Mouse (Mus musculus): ENCODE measurements around the gene Slc11a2. TPM values are rescaled to one million over a fixed set of nuclear protein-coding genes. Genes with fewer than 3 reads are reported as not detected.

Gene Slc11a2
- polyA plus RNA-seq (2014; fragmentation: Illumina TruSeq; extraction: RNeasy Lipid Tissue Mini Kit (QIAGEN cat#74804); ENCODE audit: low read depth, low replicate concordance): 22.7 TPM

GRCm38 (mm10) chr15:100424396-100425122, at the start of gene Slc11a2:
Slc11a2 (minus strand) TSS chr15:100425072.

GRCm38 (mm10) chr15:100468295-100469188, 43.7 kb upstream of the Slc11a2 start, which contains the start of gene Letmd1:
Letmd1 (plus strand) TSS chr15:100469023.

GRCm38 (mm10) chr15:100421758-100422197, 3.1 kb downstream of the Slc11a2 start, which contains the start of gene Gm5475:
Gm5475 (plus strand) TSS chr15:100422147.

GRCm38 (mm10) chr15:100364242-100364641, 60.6 kb downstream of the Slc11a2 start, which contains the start of gene Higd1c:
Higd1c (plus strand) TSS chr15:100364542.

GRCm38 (mm10) chr15:100352711-100353250, 72.1 kb downstream of the Slc11a2 start, which contains the start of the genes Methig1 and Mettl7a2:
Methig1 (plus strand) TSS chr15:100353149.
Mettl7a2 (plus strand) TSS chr15:100353200.

Other genes starting within 250 kb of the Slc11a2 start
- 51.4 TPM for gene Atf1, start 197.3 kb downstream of the Slc11a2 start, polyA plus RNA-seq (2014; fragmentation: Illumina TruSeq; extraction: RNeasy Lipid Tissue Mini Kit (QIAGEN cat#74804); ENCODE audit: low read depth, low replicate concordance)
- gene Tmprss12, start 144.2 kb downstream of the Slc11a2 start, polyA plus RNA-seq (2014; fragmentation: Illumina TruSeq; extraction: RNeasy Lipid Tissue Mini Kit (QIAGEN cat#74804); ENCODE audit: low read depth, low replicate concordance): not detected
- gene Mettl7a1, start 120.9 kb downstream of the Slc11a2 start, polyA plus RNA-seq (2014; fragmentation: Illumina TruSeq; extraction: RNeasy Lipid Tissue Mini Kit (QIAGEN cat#74804); ENCODE audit: low read depth, low replicate concordance): 437 TPM
- gene Mettl7a3, start 90.1 kb downstream of the Slc11a2 start, polyA plus RNA-seq (2014; fragmentation: Illumina TruSeq; extraction: RNeasy Lipid Tissue Mini Kit (QIAGEN cat#74804); ENCODE audit: low read depth, low replicate concordance): not detected
- 13.5 TPM for gene Methig1, start 71.9 kb downstream of the Slc11a2 start, polyA plus RNA-seq (2014; fragmentation: Illumina TruSeq; extraction: RNeasy Lipid Tissue Mini Kit (QIAGEN cat#74804); ENCODE audit: low read depth, low replicate concordance)
- gene Mettl7a2, start 71.9 kb downstream of the Slc11a2 start, polyA plus RNA-seq (2014; fragmentation: Illumina TruSeq; extraction: RNeasy Lipid Tissue Mini Kit (QIAGEN cat#74804); ENCODE audit: low read depth, low replicate concordance): 164 TPM
- not detected for gene Higd1c, start 60.5 kb downstream of the Slc11a2 start, polyA plus RNA-seq (2014; fragmentation: Illumina TruSeq; extraction: RNeasy Lipid Tissue Mini Kit (QIAGEN cat#74804); ENCODE audit: low read depth, low replicate concordance)
- 0.49 TPM for gene Gm5475, start 2.9 kb downstream of the Slc11a2 start, polyA plus RNA-seq (2014; fragmentation: Illumina TruSeq; extraction: RNeasy Lipid Tissue Mini Kit (QIAGEN cat#74804); ENCODE audit: low read depth, low replicate concordance)
- 21.3 TPM for gene Letmd1, start 44.0 kb upstream of the Slc11a2 start, polyA plus RNA-seq (2014; fragmentation: Illumina TruSeq; extraction: RNeasy Lipid Tissue Mini Kit (QIAGEN cat#74804); ENCODE audit: low read depth, low replicate concordance)
- 1.3 TPM for gene Csrnp2, start 70.4 kb upstream of the Slc11a2 start, polyA plus RNA-seq (2014; fragmentation: Illumina TruSeq; extraction: RNeasy Lipid Tissue Mini Kit (QIAGEN cat#74804); ENCODE audit: low read depth, low replicate concordance)
- 9.4 TPM for gene Tfcp2, start 126.9 kb upstream of the Slc11a2 start, polyA plus RNA-seq (2014; fragmentation: Illumina TruSeq; extraction: RNeasy Lipid Tissue Mini Kit (QIAGEN cat#74804); ENCODE audit: low read depth, low replicate concordance)
- gene Pou6f1, start 174.9 kb upstream of the Slc11a2 start, polyA plus RNA-seq (2014; fragmentation: Illumina TruSeq; extraction: RNeasy Lipid Tissue Mini Kit (QIAGEN cat#74804); ENCODE audit: low read depth, low replicate concordance): 4.9 TPM
- 293 TPM for gene Dazap2, start 190.3 kb upstream of the Slc11a2 start, polyA plus RNA-seq (2014; fragmentation: Illumina TruSeq; extraction: RNeasy Lipid Tissue Mini Kit (QIAGEN cat#74804); ENCODE audit: low read depth, low replicate concordance)
- gene Smagp, start 211.9 kb upstream of the Slc11a2 start, polyA plus RNA-seq (2014; fragmentation: Illumina TruSeq; extraction: RNeasy Lipid Tissue Mini Kit (QIAGEN cat#74804); ENCODE audit: low read depth, low replicate concordance): 1.0 TPM
- gene Bin2, start 244.5 kb upstream of the Slc11a2 start, polyA plus RNA-seq (2014; fragmentation: Illumina TruSeq; extraction: RNeasy Lipid Tissue Mini Kit (QIAGEN cat#74804); ENCODE audit: low read depth, low replicate concordance): not detected

All from kidney, adult 10 weeks (tissue).